Mouse (Mus musculus) cortical plate, adult 2 months (tissue): ENCODE data around the gene Tmem115.

Experiments used
- CTCF ChIP-seq: fragments of 200-500 bp; IDR thresholded peaks from 2 replicates; pipeline ENCODE4 v1.5.1; 2011; ENCODE audit warnings: mild to moderate bottlenecking, control low read depth, low read length; ENCODE audit not compliant: insufficient read depth; ENCODE audit errors: extremely low read depth
- POLR2A ChIP-seq: fragments of 200-500 bp; IDR thresholded peaks from 2 replicates; pipeline ENCODE4 v1.6.1; 2011; ENCODE audit warnings: mild to moderate bottlenecking, low read length, control low read depth; ENCODE audit not compliant: insufficient read depth; ENCODE audit errors: extremely low read depth

DNA sequence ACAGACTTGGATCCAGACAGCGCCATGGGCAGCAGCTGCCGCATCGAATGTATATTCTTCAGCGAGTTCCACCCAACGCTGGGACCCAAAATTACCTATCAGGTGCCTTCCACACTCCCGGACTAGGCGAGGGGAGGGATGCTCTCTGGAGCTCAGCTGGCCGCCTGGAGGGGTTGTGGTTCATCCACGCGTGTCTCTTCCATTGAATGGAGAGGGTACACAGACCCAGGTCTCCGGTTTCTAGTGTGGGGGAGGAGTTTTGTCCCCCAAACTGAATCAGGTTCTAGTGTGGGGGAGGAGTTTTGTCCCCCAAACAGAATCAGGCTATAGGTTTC, 8.6 kb downstream of the Tmem115 start:
- TF ChIP-seq CTCF, result no peak
- TF ChIP-seq POLR2A, result no peak
